Mouse (Mus musculus) kidney, embryonic 16.5 days (tissue): ENCODE measurements at regions not wholly inside any gene's neighbourhood (a gene's known extent, or its start where the extent isn't known, plus 50 kb on each side); places are given as distances from the start of the nearest gene placed in this dataset.

ENCODE experiments used
- ATAC-seq: fragments of 200-750 bp; cut with Nextera tagmentation; 2 replicates; pipeline ENCODE4 v1.8.0; 2017; ENCODE audit warnings: moderate TSS enrichment; ENCODE audit not compliant: low FRiP score, low TSS enrichment
- H3K27ac ChIP-seq: fragments of 300-500 bp; sonication (generic); 2 replicates; pipeline ENCODE4 v1.5.1; 2014; ENCODE audit warnings: low read length
- H3K27me3 ChIP-seq: fragments of 300-500 bp; sonication (generic); 2 replicates; pipeline ENCODE4 v1.6.1; 2014; ENCODE audit warnings: low read length, control low read depth, mixed read lengths; ENCODE audit not compliant: insufficient read depth
- H3K36me3 ChIP-seq: fragments of 300-500 bp; sonication (generic); 2 replicates; pipeline ENCODE4 v1.6.1; 2014; ENCODE audit warnings: low read length, control low read depth, mixed read lengths; ENCODE audit not compliant: insufficient read depth
- H3K4me1 ChIP-seq: fragments of 300-500 bp; sonication (generic); 2 replicates; pipeline ENCODE4 v1.6.1; 2014; ENCODE audit warnings: low read length, control low read depth, mixed read lengths; ENCODE audit not compliant: insufficient read depth
- H3K4me2 ChIP-seq: fragments of 300-500 bp; sonication (generic); replicated peaks from 2 replicates; pipeline ENCODE4 v1.6.1; 2014; ENCODE audit warnings: low read depth, low read length
- H3K4me3 ChIP-seq: fragments of 300-500 bp; sonication (generic); 2 replicates; pipeline ENCODE4 v1.5.1; 2014; ENCODE audit warnings: mild to moderate bottlenecking, low read length
- H3K9ac ChIP-seq: fragments of 300-500 bp; sonication (generic); replicated peaks from 2 replicates; pipeline ENCODE4 v1.6.1; 2014; ENCODE audit warnings: low read length
- H3K9me3 ChIP-seq: fragments of 300-500 bp; sonication (generic); 2 replicates; pipeline ENCODE4 v1.6.1; 2016; ENCODE audit warnings: low read length, control low read depth
- WGBS: fragments of 180-500 bp; shearing (Covaris S2); extraction: QIAGEN DNeasy Blood & Tissue Kit; methylation state at CpG from one replicate; pipeline ENCODE4 v1.1.7; 2014; 5-methylcytosine and 5-hydroxymethylcytosine counted together

DNA sequence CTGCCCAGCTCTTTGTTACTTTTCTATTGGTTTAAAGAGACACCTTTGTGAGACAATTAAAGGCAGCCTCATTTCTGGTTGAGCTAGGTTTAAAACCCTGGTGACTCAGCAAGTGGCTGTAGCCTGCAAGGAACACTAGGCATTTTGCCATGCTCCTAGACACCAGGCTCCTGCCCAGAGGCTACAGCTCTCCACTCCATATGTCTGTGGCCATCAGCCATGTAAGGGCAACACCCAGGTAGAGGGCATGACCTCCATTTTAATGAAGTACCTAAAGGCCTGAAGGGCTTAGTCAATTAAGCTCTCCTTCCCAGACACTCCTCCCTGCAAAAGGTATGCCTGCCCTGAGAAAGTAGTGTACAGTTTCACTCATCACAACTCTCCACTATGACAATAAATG is 130.9 kb downstream of the Bod1 start:
- no peak overlapping the region for H3K4me2 ChIP-seq
- H3K27ac ChIP-seq = no peak overlapping the region
- ATAC-seq = no peak; the same call in 1 of the 2 replicates
- no peak overlapping the region for H3K4me3 ChIP-seq
- no peaks in the 10 kb centered on the region for H3K36me3 ChIP-seq
- no peaks in the 10 kb centered on the region for H3K9me3 ChIP-seq
- no peaks in the 10 kb centered on the region for H3K27me3 ChIP-seq
- no peak overlapping the region for H3K9ac ChIP-seq
- no peaks in the 10 kb centered on the region for H3K4me1 ChIP-seq

DNA sequence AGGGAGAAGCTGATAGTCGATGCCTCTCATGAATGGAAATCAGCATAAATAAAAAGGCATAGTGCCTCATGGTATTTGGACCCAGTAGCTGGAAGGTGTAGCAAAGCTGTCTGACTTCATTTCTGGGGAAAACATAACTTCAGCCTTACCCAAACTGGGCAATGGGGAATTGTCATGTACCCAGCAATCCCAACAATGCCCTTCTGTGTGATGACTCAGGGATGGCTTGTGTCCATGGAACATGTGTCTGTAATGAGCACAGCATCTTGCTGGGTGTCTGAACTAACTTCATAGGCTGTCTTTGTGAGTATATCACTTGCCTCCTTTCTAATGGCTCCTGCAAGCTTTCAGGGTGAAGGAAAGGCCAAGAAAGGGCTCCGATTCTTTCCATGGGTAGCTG is 140.3 kb downstream of the Bod1 start:
- H3K9ac ChIP-seq = no peak overlapping the region
- no peaks in the 10 kb centered on the region for H3K27me3 ChIP-seq
- H3K4me3 ChIP-seq = no peak overlapping the region
- H3K4me2 ChIP-seq = no peak overlapping the region
- no peak overlapping the region for H3K27ac ChIP-seq
- H3K4me1 ChIP-seq = no peaks in the 10 kb centered on the region
- no peaks in the 10 kb centered on the region for H3K9me3 ChIP-seq
- 88% methylated on average over 2 of the region's 2 CpGs for WGBS
- no peaks in the 10 kb centered on the region for H3K36me3 ChIP-seq
- ATAC-seq = no peak

DNA sequence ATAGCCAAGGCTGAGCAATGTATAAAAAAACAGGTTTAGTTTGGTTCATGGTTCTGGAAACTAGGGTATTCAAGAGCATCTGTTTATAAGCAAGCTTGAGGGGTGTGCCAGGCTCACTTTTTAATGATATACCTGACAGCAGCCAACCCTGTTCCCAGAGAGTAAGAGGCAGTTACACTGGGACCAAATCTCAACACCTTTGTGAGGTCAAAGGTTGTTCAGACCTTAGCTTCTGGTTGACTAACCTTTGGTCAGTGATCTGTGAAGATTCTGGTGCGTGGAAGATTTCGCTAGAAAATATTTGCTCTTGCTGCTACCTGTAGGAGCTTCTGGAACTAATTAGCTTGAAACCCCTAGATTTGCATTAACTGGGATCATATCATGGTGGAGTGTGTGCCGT is 140.8 kb downstream of the Bod1 start:
- Histone ChIP-seq H3K36me3 (no peaks in the 10 kb centered on the region), H3K27ac (no peak overlapping the region), H3K9ac (no peak overlapping the region), H3K4me1 (no peaks in the 10 kb centered on the region), H3K27me3 (no peaks in the 10 kb centered on the region), H3K4me2 (no peak overlapping the region), H3K4me3 (no peak overlapping the region), H3K9me3 (no peaks in the 10 kb centered on the region)
- no peak for ATAC-seq
- WGBS = 59% methylated on average over 3 of the region's 3 CpGs

DNA sequence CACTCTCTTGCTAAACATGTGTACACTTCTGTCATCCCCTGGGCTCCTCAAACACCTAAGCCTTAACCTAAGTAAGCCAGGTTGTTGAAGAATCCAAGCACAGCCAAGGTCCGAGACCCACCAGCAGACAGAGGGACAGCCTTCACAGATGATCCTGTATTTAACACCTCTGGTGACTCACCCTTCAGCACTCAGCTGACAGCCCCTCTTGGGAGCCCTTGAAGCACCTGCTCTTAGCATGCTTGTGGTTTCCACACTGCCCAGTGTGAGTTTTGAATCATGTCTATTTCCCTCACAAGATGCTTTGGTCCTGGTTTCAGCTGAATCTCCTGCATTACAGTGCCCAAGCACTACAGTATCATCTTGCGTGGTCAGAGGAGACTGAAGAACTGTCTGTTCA is 142.0 kb downstream of the Bod1 start:
- no peak overlapping the region for H3K4me3 ChIP-seq
- H3K27me3 ChIP-seq = no peaks in the 10 kb centered on the region
- H3K9ac ChIP-seq = no peak overlapping the region
- no peaks in the 10 kb centered on the region for H3K36me3 ChIP-seq
- H3K4me2 ChIP-seq = no peak overlapping the region
- H3K27ac ChIP-seq = no peak overlapping the region
- no peak for ATAC-seq
- no peaks in the 10 kb centered on the region for H3K9me3 ChIP-seq
- 74% methylated on average over 2 of the region's 2 CpGs for WGBS
- no peaks in the 10 kb centered on the region for H3K4me1 ChIP-seq

DNA sequence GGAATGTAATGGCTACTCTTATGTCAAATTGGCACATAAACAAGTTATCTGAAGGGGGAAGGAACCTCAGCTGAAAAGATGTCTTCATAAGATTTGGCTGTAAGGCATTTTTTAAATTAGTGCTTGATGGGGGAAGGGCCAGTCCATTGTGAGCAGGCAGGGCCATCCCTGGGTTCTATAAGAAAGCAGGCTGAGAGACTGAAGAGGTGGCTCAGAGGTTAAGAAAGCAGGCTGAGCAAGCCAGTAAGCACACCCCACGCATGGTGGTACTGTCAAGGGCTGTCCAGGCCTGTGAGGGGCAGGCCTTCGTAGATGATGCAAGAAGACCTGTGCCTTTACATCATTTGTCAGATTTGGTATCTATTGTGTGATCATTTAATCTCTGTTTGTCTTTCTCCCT is 147.0 kb downstream of the Bod1 start:
- no peak for ATAC-seq
- Histone ChIP-seq H3K4me1 (no peaks in the 10 kb centered on the region), H3K27me3 (no peaks in the 10 kb centered on the region), H3K4me2 (no peak overlapping the region), H3K9ac (no peak overlapping the region), H3K4me3 (no peak overlapping the region), H3K9me3 (no peaks in the 10 kb centered on the region), H3K36me3 (no peaks in the 10 kb centered on the region), H3K27ac (no peak overlapping the region)
- 76% methylated on average over 2 of the region's 2 CpGs for WGBS

DNA sequence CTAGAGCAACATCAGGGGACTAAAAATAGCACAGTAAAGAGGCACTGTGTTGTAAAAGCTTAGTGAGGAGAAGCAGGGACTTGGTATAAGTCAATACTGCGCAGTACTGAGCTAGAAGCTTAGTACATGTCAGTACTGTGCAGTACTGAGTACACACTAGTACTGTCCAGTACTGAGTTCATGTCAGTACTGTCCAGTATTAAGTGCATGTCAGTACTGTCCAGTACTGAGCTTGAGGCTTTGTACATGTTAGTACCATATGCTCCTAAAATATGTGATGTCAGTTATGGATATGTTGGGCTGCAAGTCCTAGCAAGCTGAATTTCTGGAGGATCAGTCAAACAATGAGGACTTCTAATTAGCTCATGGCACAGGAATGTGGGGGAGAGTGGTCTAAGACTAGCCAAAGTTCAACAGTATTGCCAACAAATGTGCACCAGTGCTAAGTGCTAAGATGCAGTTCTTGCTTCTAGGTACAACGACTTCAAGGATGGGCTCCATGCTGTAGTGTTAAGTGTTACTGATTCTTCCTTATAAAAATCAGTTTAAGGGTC is 147.5 kb downstream of the Bod1 start:
- Histone ChIP-seq H3K9ac (no peak overlapping the region), H3K4me2 (no peak overlapping the region), H3K4me3 (no peak overlapping the region), H3K27me3 (no peaks in the 10 kb centered on the region), H3K27ac (no peak overlapping the region), H3K36me3 (no peaks in the 10 kb centered on the region), H3K4me1 (no peaks in the 10 kb centered on the region), H3K9me3 (no peaks in the 10 kb centered on the region)
- no peak for ATAC-seq
- WGBS = 86% methylated on average over 2 of the region's 2 CpGs

DNA sequence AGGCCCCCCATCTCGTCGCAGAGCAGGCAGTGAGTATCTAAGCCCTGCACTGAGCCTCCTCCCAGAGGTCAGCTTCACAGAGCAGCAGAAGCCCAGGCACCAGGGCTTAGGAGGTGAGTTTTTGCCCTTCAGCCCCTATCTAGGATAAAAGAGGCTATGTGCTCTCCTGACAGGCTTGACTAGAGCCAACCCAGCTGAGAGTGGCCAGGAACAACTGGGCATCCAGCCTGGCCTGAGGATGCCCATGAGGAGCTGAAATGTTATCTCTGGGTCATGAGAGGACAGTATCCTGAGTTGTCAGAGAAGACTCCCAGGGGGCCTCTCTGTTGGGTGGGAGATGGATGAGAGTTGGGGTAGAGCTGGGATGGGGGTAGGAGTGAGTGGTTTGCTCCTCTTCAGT is 149.6 kb downstream of the Bod1 start:
- ATAC-seq = no peak

DNA sequence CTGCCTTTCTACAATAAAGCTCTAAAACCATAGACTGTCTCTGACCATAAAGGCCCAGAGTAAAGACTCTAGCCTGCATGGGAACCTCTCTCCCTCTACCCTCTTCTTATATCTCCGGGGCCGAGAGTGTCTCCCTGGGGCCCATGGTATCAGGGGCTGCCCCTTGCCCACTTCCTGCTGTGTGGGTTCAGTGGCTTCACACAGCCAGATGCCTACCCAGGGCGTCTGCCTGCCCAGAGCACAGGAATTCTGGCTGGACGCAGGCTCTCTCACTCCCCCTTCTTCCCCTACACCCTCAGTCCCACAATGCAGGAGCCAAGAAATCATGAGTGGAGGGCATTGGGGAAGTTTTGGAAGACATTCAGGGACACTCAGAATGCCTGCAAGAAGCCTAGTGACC is 150.8 kb downstream of the Bod1 start:
- H3K9me3 ChIP-seq = no peaks in the 10 kb centered on the region
- WGBS = 76% methylated on average over 4 of the region's 4 CpGs
- H3K27me3 ChIP-seq = no peaks in the 10 kb centered on the region
- no peak overlapping the region for H3K27ac ChIP-seq
- no peaks in the 10 kb centered on the region for H3K4me1 ChIP-seq
- H3K9ac ChIP-seq = no peak overlapping the region
- no peaks in the 10 kb centered on the region for H3K36me3 ChIP-seq
- no peak for ATAC-seq
- no peak overlapping the region for H3K4me3 ChIP-seq
- no peak overlapping the region for H3K4me2 ChIP-seq

More for the DNA sequence above, 149.6 kb downstream of the Bod1 start:
- Histone ChIP-seq H3K27ac (no peak overlapping the region), H3K4me2 (no peak overlapping the region), H3K4me3 (no peak overlapping the region), H3K36me3 (no peaks in the 10 kb centered on the region), H3K9ac (no peak overlapping the region), H3K9me3 (no peaks in the 10 kb centered on the region), H3K27me3 (no peaks in the 10 kb centered on the region), H3K4me1 (no peaks in the 10 kb centered on the region)
- 95% methylated on average over 2 of the region's 2 CpGs for WGBS

DNA sequence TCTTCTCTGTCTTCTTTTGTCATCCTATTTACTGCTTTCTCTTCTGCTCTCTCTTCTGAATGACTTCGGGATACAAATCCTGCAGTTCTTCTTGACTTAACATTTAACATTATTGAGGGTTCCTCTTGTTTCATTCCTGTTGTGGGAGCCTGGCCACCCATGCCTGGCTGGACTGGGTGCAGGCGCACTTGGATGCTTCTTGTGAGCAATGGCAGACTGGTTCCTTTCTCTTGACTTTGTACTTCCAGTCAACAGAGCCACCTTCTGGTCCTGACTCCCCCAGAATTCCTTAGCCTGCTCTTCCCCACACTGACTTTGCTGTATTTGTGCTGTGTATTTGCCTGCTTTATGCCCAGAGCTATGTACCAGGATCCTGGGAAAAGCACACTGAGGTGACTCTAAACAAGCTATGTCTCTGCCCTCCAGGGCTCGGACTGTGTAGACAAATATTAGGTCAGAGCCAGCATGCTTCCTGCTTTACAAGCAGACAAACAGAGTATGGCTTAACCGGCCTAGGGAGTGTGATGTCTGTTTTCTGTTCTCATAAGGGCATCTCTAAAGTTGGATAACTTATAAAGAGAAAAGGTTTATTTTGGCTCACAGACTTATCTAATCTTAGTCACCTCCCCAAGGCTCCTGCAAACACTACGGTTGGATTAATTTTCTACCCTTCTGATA is 133.5 kb upstream of the Stc2 start:
- Histone ChIP-seq H3K27me3 (no peaks in the 10 kb centered on the region), H3K36me3 (no peaks in the 10 kb centered on the region), H3K4me3 (no peak overlapping the region), H3K9me3 (no peaks in the 10 kb centered on the region), H3K4me2 (no peak overlapping the region), H3K9ac (no peak overlapping the region), H3K4me1 (no peaks in the 10 kb centered on the region), H3K27ac (no peak overlapping the region)
- 67% methylated on average over 5 of the region's 5 CpGs for WGBS
- ATAC-seq = peak; percentile 39; the same call in 1 of the 2 replicates

DNA sequence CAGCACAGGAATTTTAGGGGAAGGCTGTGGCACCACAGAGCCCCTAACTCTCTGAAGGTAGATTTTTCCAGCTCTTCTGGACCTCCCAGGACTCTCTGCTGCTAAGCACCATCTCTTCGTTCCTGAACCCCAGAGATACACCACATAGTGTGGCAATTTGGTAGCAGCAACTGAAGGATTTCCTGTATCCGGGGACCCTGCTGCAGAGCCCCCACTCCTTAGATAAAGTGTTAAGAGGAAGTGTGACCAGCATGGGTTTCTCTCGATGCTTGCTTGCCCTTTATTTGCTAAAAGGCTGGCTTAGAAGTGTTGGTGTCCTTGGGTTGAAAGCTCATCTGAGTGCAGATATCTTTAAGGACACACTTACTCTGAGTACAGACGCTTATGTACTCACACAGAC is 115.6 kb upstream of the Stc2 start:
- ATAC-seq = no peak
- no peaks in the 10 kb centered on the region for H3K27me3 ChIP-seq
- H3K36me3 ChIP-seq = no peaks in the 10 kb centered on the region
- 73% methylated on average over 4 of the region's 4 CpGs for WGBS
- H3K27ac ChIP-seq = no peak overlapping the region
- no peak overlapping the region for H3K4me3 ChIP-seq
- no peaks in the 10 kb centered on the region for H3K9me3 ChIP-seq
- H3K9ac ChIP-seq = no peak overlapping the region
- H3K4me2 ChIP-seq = no peak overlapping the region
- no peaks in the 10 kb centered on the region for H3K4me1 ChIP-seq
